Mouse (Mus musculus) frontal cortex, postnatal 14 days (tissue): ENCODE measurements around the gene Mccc2.

Experiments
- DNase-seq, 2 experiments: peaks; one replicate each; pipeline ENCODE4 v3.0.0; 2022; ENCODE audit warnings: low spot score in 2 of 2

Gene Mccc2

DNA sequence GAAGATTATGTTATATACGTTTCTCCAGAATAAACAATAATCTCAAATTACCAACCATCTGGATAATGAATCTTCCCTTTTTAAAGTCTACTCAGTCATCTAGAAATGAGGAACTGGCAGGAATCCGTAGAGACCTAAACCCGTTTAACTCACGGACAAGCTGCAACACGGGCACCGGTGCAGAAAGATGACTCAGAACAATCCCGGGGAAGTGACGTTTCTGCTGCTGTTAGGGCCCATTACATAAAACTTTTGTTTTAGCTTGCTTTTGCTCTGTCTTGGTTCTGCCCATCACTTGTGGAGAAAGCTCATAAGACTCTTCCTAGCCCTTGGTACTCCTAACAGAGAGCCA lies 76.1 kb downstream of the Mccc2 start:
- DNase-seq = no peak

DNA sequence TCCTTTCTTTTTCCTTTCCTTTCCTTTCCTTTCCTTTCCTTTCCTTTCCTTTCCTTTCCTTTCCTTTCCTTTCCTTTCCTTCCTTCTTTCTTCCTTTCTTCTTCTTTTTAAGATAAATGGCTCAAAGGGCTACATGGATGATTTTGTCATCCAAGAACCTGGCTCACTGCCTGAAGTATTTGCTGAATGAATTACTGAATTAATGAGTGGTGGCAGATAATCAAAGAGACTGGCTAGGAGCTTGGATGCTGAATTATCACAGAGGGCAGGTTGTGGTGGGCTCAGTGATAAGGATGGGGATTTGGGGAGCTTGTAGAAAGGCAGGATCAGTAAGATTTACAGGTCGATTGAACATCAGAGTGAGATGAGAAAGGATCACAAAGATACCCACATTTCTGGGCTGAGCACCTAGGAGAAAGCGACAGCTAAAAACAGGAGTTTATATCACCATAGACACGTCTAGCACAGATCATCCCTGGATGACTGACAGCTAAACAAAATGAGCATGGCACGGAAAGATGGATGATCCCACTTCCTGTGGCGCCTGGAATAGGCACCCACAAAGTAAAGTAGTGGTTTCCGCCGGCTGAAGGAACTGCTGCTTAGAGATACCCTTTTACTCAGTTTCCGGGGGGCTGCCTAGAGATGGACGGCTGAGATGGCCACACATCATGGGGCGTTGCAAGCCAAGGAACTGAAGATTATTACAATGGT lies 76.7 kb downstream of the Mccc2 start:
- no peak for DNase-seq

DNA sequence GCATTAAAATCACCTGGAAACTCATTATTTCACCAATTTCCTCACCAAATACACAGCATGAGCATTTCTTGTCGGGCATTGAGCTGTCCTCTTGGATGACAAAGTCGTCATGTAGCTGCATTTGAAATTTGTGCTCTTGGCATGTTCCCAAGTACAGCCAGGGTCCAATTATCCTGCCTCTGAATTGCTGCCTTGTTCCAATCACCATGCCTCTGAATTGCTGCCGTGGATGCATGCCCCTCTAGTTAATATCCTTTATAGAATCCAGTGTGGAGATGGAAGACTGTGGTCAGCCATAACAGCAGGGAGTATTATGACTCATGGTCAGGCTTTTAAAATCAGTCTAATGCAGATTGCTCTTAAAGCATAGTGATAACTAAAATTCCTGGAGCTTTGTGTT lies 77.7 kb downstream of the Mccc2 start:
- no peak for DNase-seq

DNA sequence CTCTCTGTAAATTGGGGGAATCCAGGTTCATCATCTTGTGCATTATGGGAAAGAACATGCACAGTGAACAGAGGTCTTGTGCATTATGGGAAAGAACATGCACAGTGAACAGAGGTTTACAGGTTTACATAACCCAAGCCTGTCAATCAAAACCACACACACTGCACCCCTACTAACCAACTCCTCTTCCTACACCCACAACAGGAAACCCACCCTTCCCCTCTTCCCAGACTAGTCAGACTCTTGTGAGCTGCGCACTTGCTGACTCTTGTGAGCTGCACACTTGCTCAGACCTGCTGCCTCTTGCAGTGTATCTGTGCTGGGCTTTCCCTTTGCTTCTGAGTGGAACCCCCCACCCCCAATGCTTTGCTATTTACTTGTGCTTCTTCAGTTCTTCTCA lies 83.0 kb downstream of the Mccc2 start:
- DNase-seq = no peak

DNA sequence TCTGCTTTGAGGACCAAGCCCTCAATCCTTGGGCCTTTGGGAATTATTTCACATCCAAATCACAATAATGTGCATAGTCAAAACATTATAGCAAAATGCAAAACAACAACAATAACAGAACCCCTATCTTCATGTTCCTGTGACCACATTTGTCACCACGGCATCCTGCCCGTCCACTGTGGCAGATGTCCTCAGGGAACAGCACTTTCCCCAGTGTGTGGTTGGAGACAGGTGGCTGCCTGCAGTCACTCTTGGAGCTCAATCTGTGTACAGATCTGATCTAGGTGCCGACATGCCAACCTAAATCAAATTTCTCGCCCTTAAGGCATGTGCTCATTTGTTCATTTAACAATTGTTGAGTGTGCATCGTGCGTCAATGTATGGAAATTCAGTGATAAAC lies 83.9 kb downstream of the Mccc2 start:
- no peak for DNase-seq

DNA sequence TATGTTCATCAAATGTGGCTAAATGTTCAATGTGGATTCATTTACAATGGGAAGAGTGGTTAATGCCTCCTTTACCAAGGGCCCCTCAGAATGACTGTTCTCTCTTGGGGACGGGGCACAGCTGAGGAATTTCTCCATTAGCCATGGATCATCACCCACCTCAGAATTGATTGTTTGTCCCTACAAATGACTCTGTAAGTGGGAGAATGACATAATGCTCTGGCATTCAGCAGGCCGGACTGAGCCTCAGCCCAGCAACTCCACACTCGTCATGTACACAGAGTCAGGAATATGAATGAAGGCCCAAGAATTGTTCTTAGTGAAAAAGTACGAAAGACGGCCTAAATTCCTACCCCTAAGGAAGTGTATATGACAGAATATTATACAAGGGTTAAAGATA lies 89.2 kb downstream of the Mccc2 start:
- no peak for DNase-seq

DNA sequence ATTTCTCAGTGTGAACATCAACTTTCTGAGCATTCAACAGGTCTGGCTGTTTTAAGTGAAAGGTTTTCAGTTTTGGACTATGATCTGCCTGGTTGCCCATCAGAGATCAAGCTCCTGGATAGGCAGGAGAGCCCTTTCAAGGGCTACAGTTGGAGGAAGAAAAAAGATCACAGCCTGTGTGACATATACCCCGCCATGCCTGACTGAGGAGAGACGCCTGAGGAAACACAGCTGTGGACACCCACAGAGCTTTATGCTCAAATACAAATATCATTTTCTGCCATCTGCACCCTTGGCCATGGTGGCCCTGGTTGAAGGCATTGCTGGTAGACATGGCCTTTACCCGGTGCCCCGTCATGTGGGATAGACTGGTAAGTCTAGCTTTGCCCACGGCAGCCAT lies 99.8 kb downstream of the Mccc2 start:
- no peak for DNase-seq

DNA sequence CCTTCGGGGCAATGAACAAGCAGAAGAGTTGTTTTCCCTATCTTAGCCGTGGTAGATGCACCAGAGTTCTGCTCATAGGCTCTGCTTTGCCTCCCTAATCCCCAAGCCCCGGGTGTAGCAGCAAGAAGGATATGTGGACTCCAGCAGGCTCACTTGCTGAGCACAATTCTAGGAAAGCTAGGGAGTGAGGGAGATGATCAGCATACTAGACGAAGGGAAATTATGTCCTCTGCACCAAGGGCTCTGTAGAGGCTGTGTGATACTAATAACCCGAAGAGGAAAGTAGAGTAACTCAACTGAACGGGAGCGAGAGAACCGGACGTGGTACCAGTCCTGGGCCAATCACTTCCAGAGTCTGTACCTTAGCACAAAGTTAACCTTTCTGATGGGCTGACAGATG lies 114.5 kb downstream of the Mccc2 start, which contains the start of gene Cartpt:
Gene Cartpt, minus strand, starts transcription at position 127 of the 400 bp plus-strand sequence.
- DNase-seq = no peak

DNA sequence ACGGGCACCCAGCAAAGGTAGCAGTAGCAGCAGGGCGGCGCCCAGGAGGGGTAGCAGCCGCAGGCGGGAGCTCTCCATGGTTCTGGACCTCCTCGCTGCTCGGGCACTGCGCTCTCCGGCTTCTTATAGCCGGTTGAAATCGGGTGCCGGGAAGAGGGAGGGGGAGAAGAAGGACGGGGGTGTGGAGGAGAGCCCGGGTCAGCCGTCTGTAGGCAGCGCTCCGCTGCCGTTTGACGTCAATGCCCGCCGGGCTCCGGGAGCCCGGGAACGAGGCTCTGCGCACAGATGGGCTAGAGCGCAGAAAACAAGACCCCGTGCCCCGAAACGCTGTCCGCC lies 114.9 kb downstream of the Mccc2 start:
- no peak for DNase-seq

DNA sequence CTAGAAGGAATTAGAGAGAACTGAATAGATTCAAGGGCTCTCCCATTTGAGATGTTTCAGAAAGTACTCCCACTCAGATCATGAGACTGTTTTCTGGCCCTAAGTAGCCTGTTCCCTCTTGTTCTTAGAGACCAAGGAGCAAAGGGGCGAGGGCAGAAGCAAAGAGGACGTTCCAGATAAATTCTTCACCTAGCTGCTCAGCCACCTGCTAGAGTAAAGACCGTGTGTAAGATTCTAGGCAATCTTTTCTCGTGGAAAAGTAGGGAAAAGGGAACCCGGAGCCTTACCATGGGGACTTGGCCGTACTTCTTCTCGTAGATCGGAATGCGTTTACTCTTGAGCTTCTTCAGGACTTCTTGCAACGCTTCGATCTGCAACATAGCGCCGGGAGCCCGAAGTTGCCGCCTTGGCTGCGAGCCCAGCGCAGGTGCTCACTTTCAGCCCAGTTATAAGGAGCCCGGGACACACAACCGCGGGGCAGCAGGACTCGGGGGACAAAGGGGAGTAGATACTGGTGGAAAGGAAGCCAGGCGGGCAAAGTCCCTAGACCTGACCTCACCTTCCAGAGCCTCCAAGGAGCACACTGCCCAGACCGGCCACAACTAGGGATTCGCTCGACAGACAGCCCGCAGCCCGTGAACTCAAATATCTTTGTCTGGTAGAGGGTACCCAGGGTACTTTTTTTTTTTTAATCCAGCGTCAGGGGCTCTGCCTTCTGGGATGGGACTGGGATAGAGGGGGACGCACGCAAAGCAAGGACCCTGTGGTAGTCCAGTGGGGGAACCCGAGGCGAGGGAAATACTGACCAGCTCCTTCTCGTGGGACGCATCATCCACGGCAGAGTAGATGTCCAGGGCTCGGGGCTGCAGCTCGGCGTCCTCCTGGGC lies 115.5 kb downstream of the Mccc2 start:
- DNase-seq = no peak

DNA sequence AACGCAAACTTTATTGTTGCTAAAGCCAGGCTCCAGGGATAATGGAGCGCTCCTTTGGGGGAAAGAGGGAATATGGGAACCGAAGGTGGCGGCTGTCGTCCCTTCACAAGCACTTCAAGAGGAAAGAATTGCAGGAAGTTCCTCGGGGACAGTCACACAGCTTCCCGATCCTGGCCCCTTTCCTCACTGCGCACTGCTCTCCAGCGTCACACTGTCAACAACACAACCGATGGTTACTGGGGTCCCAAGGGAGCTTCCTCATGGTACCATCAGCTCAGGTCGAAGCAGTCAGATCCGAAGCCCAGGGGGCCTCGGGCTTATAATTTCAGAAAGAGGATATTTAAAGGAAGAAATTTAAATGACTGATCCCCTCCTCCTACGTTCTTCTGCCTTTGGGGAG lies 116.6 kb downstream of the Mccc2 start:
- no peak for DNase-seq
